In the genomic region with DNA sequence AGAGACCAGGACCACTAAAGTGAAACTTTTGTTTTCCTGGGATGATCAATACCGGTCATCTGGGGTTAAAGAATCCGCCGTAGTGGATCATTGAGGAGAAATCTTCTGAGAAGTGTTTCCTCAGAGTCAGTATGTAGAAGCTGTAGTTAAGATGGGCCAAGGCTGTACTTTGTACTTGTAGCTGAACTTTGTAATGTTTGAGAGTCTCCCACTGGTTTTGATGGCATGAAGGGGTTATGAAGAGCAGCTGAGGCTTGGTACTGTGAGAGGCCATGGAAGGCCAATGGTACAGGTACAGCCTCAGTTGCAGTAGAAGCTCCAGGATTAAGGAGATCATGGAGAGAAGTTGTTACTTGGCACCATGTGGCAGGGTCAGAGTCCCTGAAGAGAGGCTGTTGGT, we compare ENCODE assay signal across 22 mouse cellular contexts.
"Had no signal": no experiment of that assay in that cellular context is flagged by ENCODE, and none has a peak within 500 bp of the region (broad histone marks: within the 10 kb centered on the region; RNA-seq: fewer than 3 reads in every experiment).

No protein-coding gene starts in this region.

- H3K4me2 ChIP-seq: heart, embryonic 12.5 days; hindbrain, embryonic 12.5 days; hindbrain, embryonic 14.5 days; limb, embryonic 12.5 days; liver, embryonic 13.5 days; liver, embryonic 15.5 days had no signal

- H3K27me3 ChIP-seq: heart, embryonic 12.5 days; hindbrain, embryonic 12.5 days; limb, embryonic 12.5 days; liver, embryonic 13.5 days; liver, embryonic 15.5 days had no signal

- H3K9me3 ChIP-seq: heart, embryonic 10.5 days; heart, embryonic 12.5 days; hindbrain, embryonic 10.5 days; hindbrain, embryonic 12.5 days; limb, embryonic 10.5 days; limb, embryonic 12.5 days; liver, embryonic 13.5 days; liver, embryonic 15.5 days had no signal

- H3K4me3 ChIP-seq: heart, embryonic 10.5 days; heart, embryonic 12.5 days; hindbrain, embryonic 10.5 days; hindbrain, embryonic 12.5 days; layer of hippocampus, adult 2 months; left cerebral cortex, adult 2 months; limb, embryonic 10.5 days; limb, embryonic 12.5 days; liver, embryonic 13.5 days; liver, embryonic 15.5 days had no signal

- H3K9ac ChIP-seq: heart, embryonic 12.5 days; hindbrain, embryonic 12.5 days; hindbrain, embryonic 14.5 days; limb, embryonic 12.5 days; liver, embryonic 13.5 days; liver, embryonic 15.5 days; liver, postnatal 0 days had no signal

- ATAC-seq: forebrain, embryonic 16.5 days; hindbrain, embryonic 16.5 days; inflammation-experienced regulatory T-cells, adult 6 months; liver, postnatal 0 days had no signal

- H3K36me3 ChIP-seq: heart, embryonic 10.5 days; heart, embryonic 12.5 days; hindbrain, embryonic 10.5 days; hindbrain, embryonic 12.5 days; limb, embryonic 10.5 days; limb, embryonic 12.5 days; liver, embryonic 13.5 days; liver, embryonic 15.5 days had no signal

- H3K27ac ChIP-seq: heart, embryonic 10.5 days; hindbrain, embryonic 10.5 days; hindbrain, embryonic 12.5 days; hindbrain, embryonic 14.5 days; layer of hippocampus, adult 2 months; left cerebral cortex, adult 2 months; limb, embryonic 10.5 days; limb, embryonic 12.5 days; liver, embryonic 13.5 days; liver, embryonic 15.5 days had no signal

- DNase-seq: gastrocnemius, postnatal 25 days; heart, adult 18-20 months; heart, postnatal 10 days; heart, postnatal 4 days; kidney, adult 11 months; kidney, postnatal 14 days; liver; liver, embryonic 13.5 days; liver, postnatal 0 days had no signal
